Mouse (Mus musculus): ENCODE measurements around the gene Pik3ap1.

- TF ChIP-seq TAL1 (IDR thresholded peaks at IDR 0.05; ENCODE audit: low read length) (no peak), GATA1 (IDR thresholded peaks at IDR 0.05; ENCODE audit: low read length) (no peak)
Observed at GRCm38 (mm10) chr19:41275588-41275987, 109.3 kb downstream of the Pik3ap1 start.

Data from erythroblast, embryonic 14.5 days (primary cell).